Mouse (Mus musculus) cortical plate, adult 2 months (tissue): Measurements from ENCODE around the gene Ifna4. TPM values are rescaled to one million over a fixed set of nuclear protein-coding genes. Genes with fewer than 3 reads are reported as not detected.
A peak's percentile ranks its signal among the peaks of the same experiment; 100 is the strongest.

Experiments used
- H3K27ac ChIP-seq: fragments of 200-500 bp; 2 replicates; pipeline ENCODE4 v1.5.1; 2012; ENCODE audit warnings: low read length, control low read depth, inconsistent platforms; ENCODE audit not compliant: insufficient read depth
- H3K4me1 ChIP-seq: fragments of 200-500 bp; 2 replicates; pipeline ENCODE4 v1.6.1; 2011; ENCODE audit warnings: low read length; ENCODE audit not compliant: control insufficient read depth, insufficient read depth
- H3K4me3 ChIP-seq: fragments of 200-500 bp; 2 replicates; pipeline ENCODE4 v1.5.1; 2011; ENCODE audit warnings: mild to moderate bottlenecking, low read length, control low read depth; ENCODE audit not compliant: insufficient read depth
- CTCF ChIP-seq: fragments of 200-500 bp; IDR thresholded peaks from 2 replicates; pipeline ENCODE4 v1.5.1; 2011; ENCODE audit warnings: mild to moderate bottlenecking, control low read depth, low read length; ENCODE audit not compliant: insufficient read depth; ENCODE audit errors: extremely low read depth
- POLR2A ChIP-seq: fragments of 200-500 bp; IDR thresholded peaks from 2 replicates; pipeline ENCODE4 v1.6.1; 2011; ENCODE audit warnings: mild to moderate bottlenecking, low read length, control low read depth; ENCODE audit not compliant: insufficient read depth; ENCODE audit errors: extremely low read depth
- polyA plus RNA-seq: library from polyadenylated mRNA; depleted of rRNA; stranded (reverse); fragments of >200 nt; gene quantifications from 2 replicates; pipeline ENCODE4 v1.2.3, GENCODE M21; 2012

Ifna4 gene
- polyA plus RNA-seq, 1 experiment: not detected

- TF ChIP-seq POLR2A: no peak
- TF ChIP-seq CTCF: no peak
These were observed 23.4 kb downstream of the Ifna4 start for GRCm38 (mm10) chr4:88865011-88865569.

GRCm38 (mm10) chr4:88867366-88867925 is 25.8 kb downstream of the Ifna4 start:
- Histone ChIP-seq H3K4me1 (no peaks in the 10 kb centered on the region), H3K27ac (no peak overlapping the region), H3K4me3 (no peak overlapping the region; the same call in 1 of the 2 replicates)
- TF ChIP-seq CTCF (peak; percentile 93), POLR2A (no peak)

More at GRCm38 (mm10) chr4:88865011-88865569, 23.4 kb downstream of the Ifna4 start:
- Histone ChIP-seq H3K4me3 (no peak overlapping the region), H3K4me1 (no peaks in the 10 kb centered on the region), H3K27ac (no peak overlapping the region)

GRCm38 (mm10) chr4:88867926-88868911 is 26.6 kb downstream of the Ifna4 start:
- peak overlapping the region; percentile 28 for H3K4me3 ChIP-seq
- no peak overlapping the region for H3K27ac ChIP-seq
- H3K4me1 ChIP-seq: no peaks in the 10 kb centered on the region
- no peak for TF ChIP-seq CTCF
- no peak for TF ChIP-seq POLR2A

- Histone ChIP-seq H3K4me1 (no peaks in the 10 kb centered on the region), H3K4me3 (no peak overlapping the region), H3K27ac (no peak overlapping the region)
- TF ChIP-seq CTCF: peak; percentile 16; the same call in 1 of the 2 replicates
- TF ChIP-seq POLR2A: no peak
These were observed 31.0 kb downstream of the Ifna4 start for GRCm38 (mm10) chr4:88872691-88873090.

- no peaks in the 10 kb centered on the region for H3K4me1 ChIP-seq
- H3K27ac ChIP-seq: no peak overlapping the region
- TF ChIP-seq POLR2A (no peak), CTCF (no peak)
- no peak overlapping the region for H3K4me3 ChIP-seq
These were observed 33.9 kb downstream of the Ifna4 start for GRCm38 (mm10) chr4:88875435-88876095.

GRCm38 (mm10) chr4:88876520-88876919 is 34.9 kb downstream of the Ifna4 start:
- TF ChIP-seq CTCF (no peak), POLR2A (no peak)
- no peak overlapping the region for H3K4me3 ChIP-seq
- H3K27ac ChIP-seq: no peak overlapping the region
- H3K4me1 ChIP-seq: no peaks in the 10 kb centered on the region

GRCm38 (mm10) chr4:88878246-88878645 is 36.6 kb downstream of the Ifna4 start:
- TF ChIP-seq CTCF (no peak), POLR2A (no peak)
- H3K4me3 ChIP-seq: no peak overlapping the region
- no peaks in the 10 kb centered on the region for H3K4me1 ChIP-seq
- no peak overlapping the region for H3K27ac ChIP-seq

GRCm38 (mm10) chr4:88878772-88879171 is 37.1 kb downstream of the Ifna4 start:
- Histone ChIP-seq H3K4me1 (no peaks in the 10 kb centered on the region), H3K4me3 (no peak overlapping the region), H3K27ac (no peak overlapping the region)
- no peak for TF ChIP-seq CTCF
- no peak for TF ChIP-seq POLR2A

GRCm38 (mm10) chr4:88880101-88880500 is 38.4 kb downstream of the Ifna4 start, which contains the start of gene Ifne:
Gene Ifne, minus strand, starts transcription at chr4:88880201.
- H3K27ac ChIP-seq: no peak within 1 kb of the TSS
- no peak for TF ChIP-seq CTCF
- TF ChIP-seq POLR2A: no peak

More at GRCm38 (mm10) chr4:88880101-88880500, 38.4 kb downstream of the Ifna4 start, which contains the start of gene Ifne:
- Histone ChIP-seq H3K4me1 (no peaks in the 10 kb centered on the region), H3K4me3 (no peak within 1 kb of the TSS)
